Mouse (Mus musculus) liver, postnatal 0 days (tissue): Measurements from ENCODE around the gene Fam111a.

Experiments used
- CTCF ChIP-seq: sonication (generic); IDR thresholded peaks from 2 replicates; pipeline ENCODE4 v1.5.1; 2016; ENCODE audit warnings: antibody characterized with exemption, low read depth
- EP300 ChIP-seq: IDR thresholded peaks from 2 replicates; pipeline ENCODE4 v1.6.1; 2016; ENCODE audit warnings: antibody characterized with exemption, low read depth, mild to moderate bottlenecking

- TF ChIP-seq CTCF (no peak), EP300 (no peak)
Measured at GRCm38 (mm10) chr19:12518541-12518890, 27.0 kb upstream of the Fam111a start.
